8 mouse cellular contexts compared by ENCODE assay signal in genomic region chr8:123411246-123411645, GRCm38 (mm10). TPM values are rescaled to one million over a fixed set of nuclear protein-coding genes. Genes with fewer than 3 reads are reported as not detected.
A peak's percentile ranks its signal among the peaks of the same experiment; 100 is the strongest.
DNase-seq lines count a peak whose midpoint lies in the region; ATAC-seq and TF ChIP-seq lines count a peak whose summit lies in the region.

Tubb3 (plus strand) TSS chr8:123411424.

- H3K4me2 ChIP-seq in heart, embryonic 15.5 days: peak within 1 kb of the TSS; percentile 63
- H3K4me2 ChIP-seq in lung, postnatal 0 days (replicated peaks; ENCODE audit: low read depth, low read length): peak within 1 kb of the TSS; percentile 25; the same call in 1 of the 2 replicates

- no peak for TF ChIP-seq CTCF in layer of hippocampus, adult 2 months (conservative IDR thresholded peaks at IDR 0.05)
- TF ChIP-seq CTCF in lung, postnatal 0 days (IDR thresholded peaks at IDR 0.05): no peak

- WGBS in embryonic facial prominence, embryonic 10.5 days: 0% methylated on average over 29 of the region's 29 CpGs
- WGBS in heart, embryonic 15.5 days: under 1% methylated on average over 29 of the region's 29 CpGs
- WGBS in lung, postnatal 0 days: 0% methylated on average over 26 of the region's 29 CpGs

- peaks cover 56% of the 10 kb centered on the region for H3K4me1 ChIP-seq in embryonic facial prominence, embryonic 10.5 days
- H3K4me1 ChIP-seq in heart, embryonic 15.5 days (replicated peaks): peaks cover 40% of the 10 kb centered on the region
- no peaks in the 10 kb centered on the region for H3K4me1 ChIP-seq in lung, postnatal 0 days (ENCODE audit: insufficient read depth, low read depth, low read length)

- H3K4me3 ChIP-seq in embryonic facial prominence, embryonic 10.5 days: peak within 1 kb of the TSS; percentile 65
- H3K4me3 ChIP-seq in heart, embryonic 15.5 days: peak within 1 kb of the TSS; percentile 39
- peak within 1 kb of the TSS; percentile 80 for H3K4me3 ChIP-seq in layer of hippocampus, adult 2 months
- no peak within 1 kb of the TSS; the same call in 1 of the 2 replicates for H3K4me3 ChIP-seq in lung, postnatal 0 days (ENCODE audit: low read depth, low read length)

- H3K27me3 ChIP-seq in embryonic facial prominence, embryonic 10.5 days (replicated peaks; ENCODE audit: low read depth, poor library complexity, severe bottlenecking): peaks cover 67% of the 10 kb centered on the region
- peaks cover 65% of the 10 kb centered on the region for H3K27me3 ChIP-seq in heart, embryonic 15.5 days
- peaks cover 32% of the 10 kb centered on the region for H3K27me3 ChIP-seq in lung, postnatal 0 days (replicated peaks; ENCODE audit: insufficient read depth, low read length)

- ATAC-seq in heart, embryonic 15.5 days (replicated peaks; ENCODE audit: insufficient number of reproducible peaks, insufficient read depth, low FRiP score, low read depth): peak; percentile 67; the same call in 1 of the 2 replicates
- ATAC-seq in lung, postnatal 0 days: peak; percentile 48

- H3K36me3 ChIP-seq in embryonic facial prominence, embryonic 10.5 days (replicated peaks): no peaks in the 10 kb centered on the region
- H3K36me3 ChIP-seq in heart, embryonic 15.5 days: no peaks in the 10 kb centered on the region
- H3K36me3 ChIP-seq in lung, postnatal 0 days (ENCODE audit: insufficient read depth, low read length): no peaks in the 10 kb centered on the region

- no peak for TF ChIP-seq EP300 in lung, postnatal 0 days (IDR thresholded peaks at IDR 0.05)

- peak within 1 kb of the TSS; percentile 85 for H3K27ac ChIP-seq in embryonic facial prominence, embryonic 10.5 days (replicated peaks)
- H3K27ac ChIP-seq in heart, embryonic 15.5 days: no peak within 1 kb of the TSS
- peak within 1 kb of the TSS; percentile 92 for H3K27ac ChIP-seq in layer of hippocampus, adult 2 months
- no peak within 1 kb of the TSS for H3K27ac ChIP-seq in lung, postnatal 0 days (ENCODE audit: low read length)

- peak; percentile 93 for DNase-seq in heart, adult 11 months
- no peak for DNase-seq in heart, adult 8-10 months (ENCODE audit: low spot score)
- peak; percentile 69 for DNase-seq in adrenal gland, postnatal 10 days
- DNase-seq in embryonic facial prominence, embryonic 10.5 days (ENCODE audit: low spot score): peak; percentile 84
- DNase-seq in layer of hippocampus, adult 2 months (ENCODE audit: low spot score in 2 of 2): peak; percentile 90 to 93
- DNase-seq in lung, postnatal 0 days (ENCODE audit: low spot score): peak; percentile 26
- DNase-seq in right cerebral cortex, adult 2 months (ENCODE audit: low spot score in 2 of 2): peak; percentile 90 to 91

- no peak within 1 kb of the TSS for H3K9ac ChIP-seq in heart, embryonic 15.5 days
- H3K9ac ChIP-seq in lung, postnatal 0 days (replicated peaks; ENCODE audit: low read depth): no peak within 1 kb of the TSS

- H3K9me3 ChIP-seq in embryonic facial prominence, embryonic 10.5 days: no peaks in the 10 kb centered on the region
- H3K9me3 ChIP-seq in heart, embryonic 15.5 days (replicated peaks): no peaks in the 10 kb centered on the region
- H3K9me3 ChIP-seq in lung, postnatal 0 days (ENCODE audit: low read length): no peaks in the 10 kb centered on the region

RNA-seq across cellular contexts. Expression of gene Tubb3, which starts in this region (rescaled TPM):
- under 1 TPM; 0.22 to 0.75 (median 0.35) TPM for total RNA-seq in heart, adult 8-10 months (2022)
- total RNA-seq in adrenal gland, postnatal 10 days (2021): 10 to 100 TPM; 29.3 to 74.9 TPM
- 223 and 230 TPM in 2 replicates for polyA plus RNA-seq in embryonic facial prominence, embryonic 10.5 days (2016; fragmentation: Nextera tagmentation; extraction: Ambion mirVana)
- polyA plus RNA-seq in heart, embryonic 15.5 days (2015; fragmentation: Nextera tagmentation; extraction: Ambion mirVana): 2.1 and 21.6 TPM in 2 replicates
- 100 to 1,000 TPM; 249 to 277 TPM for total RNA-seq in layer of hippocampus, adult 2 months (2021)
- 0.42 and 0.58 TPM in 2 replicates for polyA plus RNA-seq in lung, postnatal 0 days (2015; fragmentation: Nextera tagmentation; extraction: Ambion mirVana)

Comparison
In these comparisons a context has a peak if more than half of its experiments do, and no peak if none do; other contexts are left out.
1. RNA of gene Tubb3 (total RNA-seq): 249 to 277 TPM in layer of hippocampus, adult 2 months and 29.3 to 74.9 TPM in adrenal gland, postnatal 10 days; 0.22 to 0.75 TPM in heart, adult 8-10 months; every median in the first group is over 10 times any median in the second.
2. Peak in DNase-seq, ATAC-seq and H3K4me2 ChIP-seq in lung, postnatal 0 days; RNA of the gene not detected or under 1 TPM.
3. H3K27ac ChIP-seq: peak in embryonic facial prominence, embryonic 10.5 days (single experiment) and layer of hippocampus, adult 2 months (single experiment); none in heart, embryonic 15.5 days (single experiment) and lung, postnatal 0 days (single experiment).